Mouse (Mus musculus): ENCODE measurements at regions not wholly inside any gene's neighbourhood (a gene's known extent, or its start where the extent isn't known, plus 50 kb on each side); places are given as distances from the start of the nearest gene placed in this dataset.

GRCm38 (mm10) chr6:101938393-101938985 lies 560.8 kb upstream of the Pdzrn3 start:
- TF ChIP-seq MAFK (IDR thresholded peaks at IDR 0.05; ENCODE audit: insufficient read depth, low read depth, low read length): no peak
- no peak for TF ChIP-seq ZNF384 (IDR thresholded peaks at IDR 0.05; ENCODE audit: low read depth, low read length)

Data from ES-E14 (cell line).